Mouse (Mus musculus): Measurements from ENCODE around the gene Gm49384.

GRCm38 (mm10) chr12:69196444-69197377 lies 7.4 kb downstream of the Gm49384 start, which contains the start of gene Gm49383:
- TF ChIP-seq CTCF (IDR thresholded peaks at IDR 0.05; ENCODE audit: low read depth, low read length) (no peak), GATA1 (IDR thresholded peaks at IDR 0.05; ENCODE audit: borderline replicate concordance, low read length) (no peak), POLR2AphosphoS5 (IDR thresholded peaks at IDR 0.05; ENCODE audit: insufficient replicate concordance, low read depth, low read length) (no peak)
